Mouse (Mus musculus) CD4-positive, CD25-positive, alpha-beta regulatory T cell, adult 2 months (primary cell): Measurements from ENCODE around the gene Atg4c.

ENCODE experiments used
- DNase-seq: peaks from one replicate; pipeline ENCODE4 v3.0.0-alpha.2; 2012; ENCODE audit warnings: low read depth, low spot score

Gene Atg4c

GRCm38 (mm10) chr4:99193810-99194582 lies at the start of gene Atg4c:
Gene Atg4c (plus strand): TSS chr4:99193934.
- DNase-seq, result peak; percentile 79

DNA sequence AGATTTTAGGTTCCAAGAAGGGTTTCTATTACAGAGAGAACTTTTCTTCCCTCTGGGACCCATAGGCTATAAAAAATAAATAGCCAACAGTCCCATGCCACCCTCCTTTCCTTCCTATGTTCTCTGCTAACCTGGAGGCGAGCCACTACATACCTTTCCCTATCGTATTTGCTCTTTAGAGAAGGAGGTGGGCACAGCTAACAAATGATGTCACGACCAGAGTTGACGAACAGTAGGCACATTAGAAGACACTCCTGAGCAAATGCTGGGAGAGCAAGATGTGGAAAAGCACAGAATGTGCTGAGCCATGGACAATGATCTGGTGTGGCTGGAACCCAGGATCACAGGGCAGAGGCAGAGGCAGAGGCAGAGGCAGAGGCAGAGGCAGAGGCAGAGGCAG lies 42.3 kb upstream of the Atg4c start:
- DNase-seq, result no peak

GRCm38 (mm10) chr4:99151885-99152558 lies 41.7 kb upstream of the Atg4c start:
- DNase-seq, result no peak

DNA sequence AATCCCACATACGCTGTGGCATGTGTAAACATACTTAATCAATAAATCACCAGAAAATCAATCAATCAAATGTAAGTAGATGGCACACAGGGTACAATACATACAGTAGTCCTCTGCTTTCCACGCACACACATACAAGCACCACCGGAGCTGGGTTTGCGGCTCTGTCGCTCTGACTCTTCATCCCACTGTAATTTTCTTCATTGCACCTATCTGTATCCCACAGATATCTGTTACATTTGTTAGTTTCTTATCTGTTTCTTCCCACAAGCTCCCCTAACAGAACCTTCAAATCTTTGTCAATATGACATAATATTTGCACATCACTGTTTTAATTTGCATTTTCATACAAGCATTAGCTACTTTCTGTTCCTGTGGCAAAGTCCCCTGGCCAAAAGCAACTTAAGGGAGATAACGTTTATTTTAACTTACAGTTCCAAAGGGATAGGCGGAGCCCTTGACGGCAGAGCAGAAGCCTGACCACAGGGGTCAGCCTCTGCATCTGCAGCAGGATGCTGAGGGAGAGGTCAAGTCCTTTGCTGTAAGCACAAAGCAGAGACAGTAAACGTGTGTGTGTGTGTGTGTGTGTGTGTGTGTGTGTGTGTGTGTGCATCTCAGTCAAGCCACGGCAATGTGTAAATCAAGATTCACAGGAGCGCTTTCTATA lies 37.0 kb upstream of the Atg4c start:
- DNase-seq, result no peak

- DNase-seq, result no peak
Measured at GRCm38 (mm10) chr4:99158495-99158894, 35.2 kb upstream of the Atg4c start.

DNA sequence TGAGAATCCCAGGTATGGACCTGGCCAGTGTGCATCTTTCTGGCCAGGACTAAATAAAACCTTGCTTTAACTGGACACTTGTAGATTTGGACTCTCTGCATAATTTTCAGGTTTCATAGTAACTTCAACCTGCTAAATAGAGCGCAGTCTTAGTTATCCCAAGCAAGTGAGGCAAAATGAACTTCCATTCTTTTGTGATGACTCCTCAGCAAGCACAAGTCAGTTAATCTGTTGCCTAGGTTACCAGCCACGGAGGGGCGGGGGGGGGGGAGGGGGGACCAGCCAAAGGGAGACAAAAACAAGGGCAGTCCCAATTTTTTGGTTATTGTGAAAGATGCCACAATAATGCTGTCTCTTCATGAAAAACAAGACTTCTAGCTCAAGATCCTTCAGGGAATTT lies 33.3 kb upstream of the Atg4c start:
- no peak for DNase-seq

DNA sequence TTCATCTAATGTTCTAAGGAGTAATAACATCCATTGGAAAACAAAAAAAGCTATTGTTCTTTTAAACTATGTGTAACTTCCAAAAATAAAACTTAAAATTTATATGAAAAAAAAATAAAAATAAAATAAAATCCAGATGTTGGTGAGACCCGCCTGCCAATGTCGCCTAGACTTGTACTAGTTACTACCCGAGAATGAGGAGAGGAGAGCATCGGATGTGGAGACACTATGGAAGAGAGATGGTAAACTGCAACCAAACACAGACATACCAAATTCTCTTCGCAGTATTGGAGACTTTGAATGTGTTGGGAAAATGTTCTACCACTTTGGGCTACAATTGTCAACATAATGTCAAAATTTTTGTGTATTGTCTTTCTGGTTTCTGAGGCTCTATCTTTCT lies 32.8 kb upstream of the Atg4c start:
- DNase-seq, result no peak

DNA sequence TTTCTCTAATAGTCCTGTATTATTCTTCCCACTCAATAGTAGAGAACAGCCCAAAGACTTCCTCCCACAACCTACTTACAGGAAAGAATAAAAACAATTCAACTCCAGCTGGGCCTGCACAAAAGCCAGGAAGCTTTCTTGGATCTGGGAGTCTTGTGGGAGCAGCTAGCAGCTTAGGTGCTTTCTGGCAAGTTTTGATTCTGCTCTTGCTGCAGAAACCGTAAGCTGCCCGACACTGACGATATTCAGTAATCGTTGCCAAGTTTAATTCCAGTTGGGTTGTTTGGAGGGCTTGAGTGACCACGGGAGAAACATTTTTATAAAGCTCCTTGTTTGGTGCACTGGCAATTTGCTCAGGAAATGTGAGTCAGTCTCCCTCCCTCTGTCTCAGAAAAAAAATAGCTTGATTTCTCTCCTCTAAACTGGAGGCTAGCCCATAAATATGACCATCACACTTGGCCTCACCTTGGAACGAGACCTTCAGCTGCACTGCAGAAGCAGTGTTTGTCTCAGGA lies 32.2 kb upstream of the Atg4c start:
- DNase-seq, result no peak

DNA sequence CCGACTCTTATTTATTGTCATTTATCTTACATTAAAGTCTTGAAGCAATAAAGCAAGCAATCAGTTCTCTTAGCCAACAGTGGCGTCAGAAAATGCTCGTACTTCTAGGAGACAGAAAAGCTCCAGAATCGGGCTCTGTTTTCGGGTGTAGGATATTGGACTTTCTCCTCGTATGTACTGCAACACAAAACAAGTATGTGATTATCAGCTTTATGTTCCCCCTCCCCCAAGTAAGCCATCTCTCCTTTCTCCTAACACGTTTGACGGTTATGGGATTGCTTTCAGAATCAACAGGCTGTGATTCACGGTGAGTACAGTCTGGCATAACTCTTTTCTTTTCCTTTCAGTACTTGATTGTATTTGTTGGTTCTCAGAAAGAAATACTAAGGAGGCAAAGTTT lies 30.7 kb upstream of the Atg4c start:
- DNase-seq, result no peak

GRCm38 (mm10) chr4:99163547-99163946 lies 30.2 kb upstream of the Atg4c start:
- DNase-seq, result no peak

DNA sequence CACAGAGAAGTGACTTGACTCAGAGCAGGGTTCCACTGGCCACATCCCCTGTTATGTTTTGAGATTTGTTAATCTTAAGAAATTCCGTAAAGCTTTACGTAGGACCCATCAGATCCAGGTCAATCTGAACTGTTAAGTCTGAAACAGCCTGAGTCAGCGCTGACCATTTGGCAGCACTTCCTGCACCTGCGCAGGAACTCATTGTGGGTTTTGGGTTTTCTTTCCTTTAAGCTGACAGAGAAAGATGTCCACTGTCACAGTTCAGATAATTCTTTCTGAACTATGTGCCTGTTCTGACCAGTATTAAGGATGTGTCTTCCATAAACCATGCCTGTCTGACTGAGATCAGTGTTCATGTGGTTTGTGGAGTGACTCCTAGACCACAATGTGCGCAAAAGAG lies 24.9 kb upstream of the Atg4c start:
- DNase-seq, result no peak

GRCm38 (mm10) chr4:99174265-99174664 lies 19.5 kb upstream of the Atg4c start:
- DNase-seq, result no peak

DNA sequence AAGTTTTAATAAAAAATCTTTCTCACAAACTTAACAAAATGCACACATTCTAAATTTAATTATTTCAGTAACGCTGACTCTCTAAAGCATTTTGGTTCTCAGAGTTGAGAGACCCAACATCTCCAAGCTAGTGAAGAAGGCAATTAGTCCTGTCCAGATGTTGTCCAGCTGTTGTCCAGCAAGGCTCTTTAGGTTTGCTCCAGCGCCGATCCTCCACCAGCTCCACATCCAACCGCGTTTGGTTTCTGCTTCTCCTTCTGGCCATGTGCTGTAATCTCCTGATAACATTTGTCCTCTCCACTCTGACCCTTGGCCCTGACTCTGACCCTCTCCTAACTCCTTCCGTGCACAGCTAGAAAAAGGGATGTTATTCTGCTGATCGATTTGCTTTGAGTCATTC lies 16.9 kb upstream of the Atg4c start:
- DNase-seq, result no peak

GRCm38 (mm10) chr4:99177255-99177654 lies 16.5 kb upstream of the Atg4c start:
- no peak for DNase-seq

DNA sequence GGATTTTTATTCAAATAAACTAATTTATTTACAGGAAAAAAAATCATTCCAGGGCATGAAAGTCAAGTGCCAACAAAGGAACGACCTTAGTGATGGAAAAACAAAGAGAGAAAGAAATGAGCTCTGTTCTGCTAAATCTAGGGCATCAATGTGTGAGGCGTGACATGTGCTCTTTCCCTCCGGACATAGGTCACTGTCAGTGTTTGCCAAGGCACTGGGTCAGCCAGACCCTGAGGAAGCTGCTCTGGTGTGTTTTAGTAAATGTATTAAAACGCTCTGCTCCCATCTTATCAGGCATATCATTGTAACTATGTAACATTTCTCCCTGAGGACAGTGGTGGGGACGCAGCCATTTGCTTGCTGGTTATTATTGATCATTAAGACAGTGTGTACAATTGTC lies 14.9 kb upstream of the Atg4c start:
- no peak for DNase-seq

DNA sequence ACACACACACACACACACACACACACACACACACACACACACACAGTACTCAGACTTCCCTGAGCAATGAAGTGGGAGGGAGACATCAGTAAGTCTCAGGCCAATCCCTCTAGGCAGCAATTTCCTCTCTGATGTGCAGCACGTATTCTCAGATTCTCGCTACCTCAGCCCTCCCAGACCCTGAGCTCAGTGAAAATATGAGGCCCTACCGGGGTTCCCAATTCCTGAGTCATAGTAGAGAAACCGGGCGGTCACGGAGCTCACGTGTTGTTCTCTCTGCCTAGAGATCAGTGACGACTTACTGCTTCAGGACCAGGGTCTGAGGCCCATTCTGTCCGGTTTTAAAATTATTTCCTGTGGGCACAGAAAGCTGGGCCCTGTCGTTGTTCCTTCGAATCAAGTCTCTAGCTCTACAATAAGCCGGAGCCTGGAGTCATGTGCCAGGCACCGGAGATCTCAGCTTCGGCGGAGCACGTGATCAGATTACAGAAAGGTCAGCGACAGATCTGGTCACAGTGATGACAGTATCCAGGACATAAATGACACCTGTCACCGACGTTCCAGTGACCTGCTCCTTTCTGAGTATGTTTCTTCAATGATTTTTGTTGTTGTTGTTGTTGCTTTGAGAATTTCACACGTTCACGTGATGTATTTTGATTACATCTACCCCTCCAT lies 14.2 kb upstream of the Atg4c start:
- no peak for DNase-seq

GRCm38 (mm10) chr4:99180921-99181320 lies 12.8 kb upstream of the Atg4c start:
- DNase-seq, result no peak

DNA sequence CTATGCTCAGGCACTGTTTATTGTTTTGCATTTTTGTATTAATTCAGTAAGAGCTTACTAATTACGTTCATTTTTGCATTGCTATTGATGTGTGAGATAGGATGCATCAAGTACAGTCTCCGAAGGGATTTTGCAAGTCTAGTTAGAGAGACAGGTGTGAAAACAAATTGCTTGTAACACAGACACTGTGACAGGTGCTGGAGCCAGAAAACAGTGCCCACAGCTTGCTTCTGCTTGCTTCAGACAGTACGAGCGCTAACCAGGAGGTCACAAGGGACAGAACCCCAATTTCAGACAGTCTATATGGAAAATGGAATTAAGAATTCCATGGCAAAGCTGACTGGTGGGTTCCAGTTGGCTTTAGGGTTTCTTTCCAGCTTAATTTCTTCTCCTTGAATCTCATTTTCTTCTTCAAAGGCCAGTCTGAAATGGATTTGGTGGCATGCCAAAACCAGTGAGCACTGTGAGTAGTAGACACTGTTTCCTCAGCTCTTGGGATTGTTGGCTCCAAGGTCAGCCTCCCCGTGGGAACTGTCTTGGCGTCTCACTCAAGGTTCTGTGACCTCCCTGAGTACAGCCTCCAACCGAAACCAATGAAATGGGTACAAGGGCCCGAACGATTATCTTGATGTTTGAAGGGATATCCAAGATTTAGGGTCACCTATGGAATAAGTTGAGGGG lies 11.9 kb upstream of the Atg4c start:
- DNase-seq, result no peak

- peak; percentile 47 for DNase-seq
Measured at GRCm38 (mm10) chr4:99182660-99183431, 10.9 kb upstream of the Atg4c start.

DNA sequence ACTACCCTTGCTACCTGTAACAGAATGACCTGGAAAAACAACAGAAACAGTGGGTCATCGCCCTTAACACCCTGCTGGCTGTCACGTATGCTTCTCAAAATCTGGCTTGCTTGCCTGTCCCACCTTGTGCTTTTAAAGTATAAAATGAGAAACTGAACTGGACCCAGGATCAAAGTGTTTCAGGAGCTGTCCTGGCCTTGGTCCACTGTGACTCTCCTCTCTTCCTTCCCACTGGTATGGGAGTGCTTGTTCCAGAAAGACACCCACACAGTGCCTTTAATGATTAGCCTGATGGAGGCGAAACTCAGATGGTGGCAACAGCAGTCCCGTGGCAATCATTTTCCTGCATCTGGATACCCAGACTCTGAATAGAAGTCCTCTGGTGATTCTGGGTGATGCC lies 9.1 kb upstream of the Atg4c start:
- DNase-seq, result no peak

- no peak for DNase-seq
Measured at GRCm38 (mm10) chr4:99185305-99185704, 8.4 kb upstream of the Atg4c start.
